Mouse (Mus musculus) liver, adult 2 months (tissue): ENCODE data around the gene Clip3.

ENCODE experiments used
- CTCF ChIP-seq: fragments of 200-500 bp; IDR thresholded peaks from 2 replicates; pipeline ENCODE4 v1.5.1; 2011; ENCODE audit warnings: low read depth, low read length, control low read depth
- POLR2A ChIP-seq: fragments of 200-500 bp; IDR thresholded peaks from 2 replicates; pipeline ENCODE4 v1.6.1; 2011; ENCODE audit warnings: low read length, control low read depth; ENCODE audit not compliant: insufficient read depth; ENCODE audit errors: extremely low read depth

DNA sequence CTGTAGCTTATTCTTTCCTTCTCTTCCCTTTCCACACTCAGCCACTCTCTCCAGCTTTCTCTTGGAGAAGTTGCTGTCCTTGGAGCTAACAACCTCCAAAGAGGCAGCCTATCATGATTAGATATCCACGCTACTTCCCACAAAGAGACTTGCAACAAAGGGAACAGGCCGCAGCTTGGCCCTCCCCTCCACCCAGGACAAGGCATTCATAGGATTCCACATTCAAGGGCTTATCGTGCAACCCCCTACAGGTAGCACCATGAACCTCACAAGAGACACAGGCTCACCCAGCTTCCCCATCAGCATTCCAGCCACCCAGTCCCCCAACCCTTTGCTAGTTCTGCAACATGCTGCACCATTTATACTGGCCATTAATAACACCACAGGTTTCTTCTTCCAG, 24.7 kb upstream of the Clip3 start:
- TF ChIP-seq CTCF = no peak
- no peak for TF ChIP-seq POLR2A
